Mouse (Mus musculus) lung, postnatal 4 days (tissue): ENCODE measurements around the gene Gm5767.
"Not testable (repeated sequence)": the region's sequence is repeated elsewhere in the genome, so short reads cannot be mapped to it uniquely, and the experiment has no call there.

Experiments
- DNase-seq, 2 experiments: peaks; one replicate each; pipeline ENCODE4 v3.0.0; 2021

Gm5767 gene

GRCm38 (mm10) chr16:8715513-8716080, 35.0 kb downstream of the Gm5767 start:
- DNase-seq: peak in 1 of 2 experiments; percentile 45

GRCm38 (mm10) chr16:8716300-8716699, 35.7 kb downstream of the Gm5767 start:
- DNase-seq: no peak

GRCm38 (mm10) chr16:8717744-8718143, 37.2 kb downstream of the Gm5767 start:
- DNase-seq: no peak

- DNase-seq: no peak
These were observed 39.9 kb downstream of the Gm5767 start for GRCm38 (mm10) chr16:8720447-8720846.

- DNase-seq: no peak
These were observed 43.5 kb downstream of the Gm5767 start for GRCm38 (mm10) chr16:8724031-8724430.

- DNase-seq: no peak
These were observed 45.2 kb downstream of the Gm5767 start for GRCm38 (mm10) chr16:8725807-8726206.

- no peak for DNase-seq
These were observed 47.7 kb downstream of the Gm5767 start for GRCm38 (mm10) chr16:8728111-8728748.

- no peak for DNase-seq
These were observed 51.1 kb downstream of the Gm5767 start for GRCm38 (mm10) chr16:8731630-8732029.

GRCm38 (mm10) chr16:8732450-8732849, 51.9 kb downstream of the Gm5767 start:
- DNase-seq: not testable (repeated sequence)
